Mouse (Mus musculus): ENCODE measurements around the gene Dnajc25.

GRCm38 (mm10) chr4:59040397-59041287 is 45.8 kb downstream of the Dnajc25 start:
- no peak for TF ChIP-seq CTCF (IDR thresholded peaks at IDR 0.05; ENCODE audit: low read depth)
- TF ChIP-seq EP300 (IDR thresholded peaks at IDR 0.05; ENCODE audit: low read depth), result no peak
